Mouse (Mus musculus): ENCODE measurements around the gene Polr1c.

Polr1c gene

DNA sequence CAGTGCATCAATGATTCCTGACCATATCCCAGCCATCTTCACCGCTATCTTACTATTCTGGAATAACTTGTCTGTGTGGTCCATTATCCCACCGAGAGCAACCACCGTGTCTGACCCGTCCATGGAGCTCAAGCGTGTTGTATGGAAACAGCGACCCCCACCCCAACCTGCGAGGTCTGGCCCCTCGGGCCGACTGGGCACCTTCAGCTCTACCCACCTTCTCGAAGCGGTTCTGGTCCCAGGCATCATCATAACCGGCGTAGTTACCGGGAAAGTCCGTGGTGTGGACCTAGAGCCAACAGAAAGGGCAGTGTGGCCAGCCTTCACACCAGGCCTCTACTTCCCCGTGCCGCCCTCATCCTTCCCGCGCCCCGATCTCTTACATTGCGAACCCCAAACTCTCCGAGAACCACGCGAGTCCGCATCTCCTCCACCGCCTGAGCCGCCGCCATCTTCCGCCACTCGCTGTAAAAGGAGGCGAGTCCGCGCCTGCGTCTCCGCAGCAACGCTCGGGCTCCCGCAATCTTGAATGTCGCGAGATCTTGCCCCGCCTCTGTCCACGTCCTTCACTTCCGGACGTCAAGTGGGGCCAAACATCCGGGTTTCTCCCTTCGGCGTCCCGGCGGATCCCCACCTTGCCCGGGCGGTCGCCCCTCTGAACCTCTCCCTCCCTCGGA, at the start of gene Polr1c, which contains the start of gene Yipf3:
Gene Polr1c, minus strand, starts transcription at position 543 of the 677 bp plus-strand sequence.
Gene Yipf3, plus strand, starts transcription at position 569 of the 677 bp plus-strand sequence.
- DNase-seq (ENCODE audit: low spot score in 2 of 2) = peak; percentile 95 to 96

DNA sequence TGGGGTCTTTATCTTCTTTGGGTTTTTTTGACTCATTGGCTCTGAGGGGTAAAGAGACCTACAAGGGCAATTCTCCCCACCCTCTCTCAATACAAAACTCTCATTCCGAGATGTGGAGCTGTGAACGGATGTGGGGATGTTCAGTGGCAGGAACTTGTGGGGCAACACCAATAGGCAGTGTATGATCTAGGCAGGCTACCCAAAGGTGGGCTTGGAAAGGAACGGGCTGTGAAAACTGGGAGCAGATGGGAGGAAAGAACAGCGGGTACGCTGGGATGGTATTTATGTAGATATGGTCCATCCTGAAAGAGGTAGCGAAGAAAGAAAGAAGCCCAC, 49.1 kb upstream of the Polr1c start:
- no peak for DNase-seq (ENCODE audit: low spot score in 2 of 2)

DNA sequence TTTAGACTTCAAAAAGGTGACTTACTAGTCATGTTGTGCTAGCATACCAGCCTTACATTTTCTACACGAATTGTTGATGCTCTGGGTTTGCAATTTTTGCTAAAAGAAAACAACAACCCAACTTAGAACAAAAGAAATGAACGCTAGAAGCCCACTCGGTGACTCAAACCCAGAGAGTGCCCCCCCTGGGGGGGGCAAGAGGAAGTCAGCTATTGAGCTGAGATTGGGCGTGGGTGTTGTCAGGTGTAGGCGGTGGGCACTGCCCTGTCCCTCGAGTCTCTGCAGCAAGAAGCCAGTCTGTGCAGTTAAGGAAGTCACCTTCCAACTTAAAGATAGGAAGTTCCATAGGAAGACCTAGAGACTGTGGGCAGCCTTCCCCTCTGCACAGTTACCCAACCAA, 48.7 kb upstream of the Polr1c start:
- DNase-seq (ENCODE audit: low spot score in 2 of 2) = no peak

DNA sequence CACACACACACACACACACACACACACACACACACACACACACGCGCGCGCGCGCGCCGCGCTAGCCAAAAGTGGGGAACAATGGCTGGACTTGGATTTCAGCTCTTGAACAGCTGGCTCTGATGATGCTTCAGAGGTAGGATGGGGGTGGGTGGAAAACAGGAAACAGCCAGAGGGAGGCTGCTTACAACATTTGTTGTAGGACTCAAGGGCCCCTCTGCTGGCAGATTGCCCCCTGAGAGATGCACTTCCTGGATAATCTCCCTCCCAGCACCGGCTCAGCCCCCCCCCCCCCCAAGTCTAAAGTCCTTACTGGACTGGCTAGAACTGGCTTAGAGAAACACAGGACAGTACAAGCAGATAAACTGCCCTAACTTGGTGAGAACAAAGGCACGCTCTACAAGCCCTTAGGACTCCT, 39.8 kb upstream of the Polr1c start:
- peak; percentile 68 to 86 for DNase-seq (ENCODE audit: low spot score in 2 of 2)

DNA sequence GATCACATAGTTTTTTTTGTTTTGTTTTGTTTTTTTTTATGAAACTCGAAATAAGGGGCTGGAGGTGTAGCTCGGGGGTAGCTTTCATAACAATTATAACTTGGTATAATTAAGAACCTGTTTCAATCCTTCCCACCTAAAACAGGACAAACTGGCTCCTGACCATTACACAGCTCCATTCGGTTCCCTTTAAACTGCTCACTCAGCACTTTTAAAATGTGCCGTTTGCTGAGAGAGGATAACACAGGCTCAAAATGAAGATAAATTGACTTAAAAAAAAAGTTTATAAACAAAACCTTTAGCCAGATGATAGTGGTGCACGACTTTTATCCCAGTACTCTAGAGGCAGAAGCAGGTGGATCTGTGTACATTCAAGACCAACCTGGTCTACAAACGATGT, 37.6 kb upstream of the Polr1c start:
- no peak for DNase-seq (ENCODE audit: low spot score in 2 of 2)

DNA sequence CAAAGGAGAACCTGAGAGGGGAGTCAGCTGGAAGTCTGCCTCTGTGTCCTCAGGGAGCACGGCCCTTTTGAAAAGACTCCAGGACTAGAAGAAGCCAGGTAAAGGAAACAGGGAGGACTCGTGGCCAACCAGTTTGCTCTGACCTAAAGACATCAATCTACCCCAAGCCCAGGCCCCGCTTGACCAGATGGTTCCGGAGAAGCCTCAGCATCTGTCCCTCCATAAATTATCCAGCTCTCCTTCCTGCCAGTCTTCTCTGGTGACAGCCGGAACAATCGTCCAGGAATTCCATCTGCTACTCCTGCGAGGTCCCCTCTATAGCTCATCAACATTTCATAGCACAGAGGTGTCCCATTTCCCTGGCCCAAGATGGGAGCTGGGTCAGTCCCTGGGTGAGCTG, 36.8 kb upstream of the Polr1c start:
- DNase-seq (ENCODE audit: low spot score in 2 of 2) = no peak

DNA sequence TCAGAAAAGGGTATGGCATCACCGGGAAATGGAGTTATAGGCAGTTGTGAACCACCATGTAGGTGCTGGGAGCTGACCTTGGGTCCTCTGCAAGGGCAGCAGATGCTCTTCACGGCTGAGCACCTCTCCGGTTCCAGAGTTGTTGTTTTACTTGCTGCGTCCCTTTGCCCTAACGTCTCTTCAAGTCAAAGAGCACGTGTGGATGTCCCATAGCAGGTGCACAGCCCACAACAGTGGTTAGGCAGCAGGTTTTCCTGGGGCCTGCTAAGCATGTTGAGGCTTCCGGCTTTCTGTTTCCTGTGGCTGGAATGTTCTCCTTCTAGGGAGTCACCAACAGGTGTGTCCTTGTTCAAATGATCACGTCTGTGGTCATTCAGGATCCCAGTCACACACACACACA, 36.1 kb upstream of the Polr1c start:
- no peak for DNase-seq (ENCODE audit: low spot score in 2 of 2)

DNA sequence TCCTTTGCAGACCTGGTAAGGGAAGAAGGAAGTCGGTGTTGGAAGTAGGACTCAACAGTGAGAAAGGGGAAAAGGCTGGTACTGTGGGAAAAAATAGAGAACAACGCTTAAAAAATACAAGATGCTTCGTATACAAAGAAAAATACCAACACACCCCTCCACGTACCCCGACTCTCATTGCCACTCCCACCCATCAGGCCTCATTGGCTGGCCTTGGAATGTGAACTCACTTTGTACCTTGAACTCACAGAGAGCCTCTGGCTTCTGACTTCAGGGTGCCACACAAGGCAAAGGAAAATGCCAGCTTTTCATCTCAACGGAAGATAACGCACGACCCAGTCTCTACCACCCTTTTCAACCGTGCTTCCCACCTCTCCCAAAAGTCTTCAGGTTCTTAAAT, 35.3 kb upstream of the Polr1c start:
- DNase-seq (ENCODE audit: low spot score in 2 of 2) = no peak

DNA sequence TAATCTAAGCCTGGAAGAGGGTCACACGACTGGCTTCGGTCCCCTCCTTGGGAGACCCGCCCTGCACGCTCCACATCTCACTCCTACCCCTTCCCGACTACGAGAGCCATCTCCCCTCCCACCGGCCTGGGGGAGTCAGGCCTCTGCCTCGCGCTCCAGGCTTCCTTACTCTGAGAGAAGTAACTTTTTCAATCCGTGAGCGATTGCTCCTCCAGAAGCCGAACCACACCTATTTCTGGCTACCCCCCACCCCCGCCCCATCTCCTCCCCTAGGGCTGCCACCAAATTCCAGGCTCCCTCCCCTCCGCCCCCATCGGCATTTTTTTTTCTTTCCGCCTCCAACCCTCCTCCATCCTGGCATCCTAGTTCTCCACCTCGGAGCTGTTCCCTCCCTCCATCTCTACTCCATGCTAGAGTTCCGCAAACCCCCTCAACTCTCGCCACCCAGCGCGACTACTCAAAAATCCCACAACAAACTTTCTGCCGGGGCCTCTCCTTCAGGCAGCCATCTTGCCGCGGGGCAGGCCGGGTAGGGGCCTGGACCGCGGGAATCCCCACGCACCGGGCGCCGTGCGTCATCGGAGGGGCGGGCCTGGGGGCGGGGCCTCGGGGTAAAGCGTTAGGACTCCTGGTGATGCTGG, 34.7 kb upstream of the Polr1c start, which contains the start of gene Tjap1:
Gene Tjap1, minus strand, starts transcription at position 544 of the 641 bp plus-strand sequence.
- peak; percentile 82 to 84 for DNase-seq (ENCODE audit: low spot score in 2 of 2)

DNA sequence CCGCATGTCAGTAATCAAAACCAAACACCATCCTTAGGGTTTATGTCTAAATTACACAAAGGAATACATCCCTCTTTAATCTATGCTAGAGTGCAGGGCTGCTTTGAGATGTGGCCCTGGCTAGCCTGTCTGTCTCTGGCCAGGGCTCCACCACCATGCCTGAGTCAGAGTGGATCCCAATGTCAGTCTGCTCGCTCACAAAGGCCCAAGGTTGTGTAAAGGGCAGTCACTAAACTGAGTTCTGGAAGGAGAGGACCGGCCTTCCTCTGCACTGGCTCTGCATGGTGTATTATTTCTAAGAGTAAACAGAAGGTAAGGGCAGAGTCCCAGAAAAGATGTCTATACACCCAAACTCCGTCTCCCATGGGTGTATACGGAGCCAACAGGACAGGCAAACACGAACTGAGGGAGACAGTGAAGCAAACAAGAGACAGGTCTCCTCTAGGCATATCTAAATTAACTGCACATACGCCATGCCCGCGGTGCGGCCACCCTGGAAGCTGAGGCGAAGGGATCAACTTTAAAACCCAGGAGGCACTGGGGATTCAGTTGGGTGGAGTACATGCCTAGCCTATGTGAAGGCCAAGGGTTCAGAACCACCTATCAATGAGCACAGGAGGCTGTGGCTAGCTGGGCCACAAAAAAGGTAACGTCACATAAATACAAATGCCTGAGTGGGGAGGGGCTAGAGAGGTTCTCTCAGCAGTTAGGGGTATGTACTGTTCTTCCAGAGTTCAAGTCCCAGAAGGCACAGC, 30.3 kb upstream of the Polr1c start:
- DNase-seq (ENCODE audit: low spot score in 2 of 2) = no peak

DNA sequence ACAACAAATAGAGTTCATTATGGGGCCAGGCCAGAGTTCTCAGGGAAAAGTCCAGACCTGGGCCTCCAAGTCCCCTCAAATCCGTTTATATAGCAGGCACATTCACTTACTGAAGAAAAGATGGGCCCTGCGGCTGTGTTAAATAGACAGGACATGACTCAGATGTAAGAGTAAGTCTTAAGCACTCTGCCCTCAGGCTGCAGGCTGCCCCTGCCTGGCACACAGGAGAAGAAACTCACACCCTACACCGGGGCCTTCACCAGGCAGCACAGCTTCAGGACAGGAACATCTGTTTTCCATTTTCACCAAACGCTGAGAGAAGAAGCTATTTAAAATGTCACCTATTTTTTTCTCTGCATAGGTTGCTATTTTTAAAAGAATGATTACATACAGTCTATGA, 29.7 kb upstream of the Polr1c start:
- DNase-seq (ENCODE audit: low spot score in 2 of 2) = no peak

DNA sequence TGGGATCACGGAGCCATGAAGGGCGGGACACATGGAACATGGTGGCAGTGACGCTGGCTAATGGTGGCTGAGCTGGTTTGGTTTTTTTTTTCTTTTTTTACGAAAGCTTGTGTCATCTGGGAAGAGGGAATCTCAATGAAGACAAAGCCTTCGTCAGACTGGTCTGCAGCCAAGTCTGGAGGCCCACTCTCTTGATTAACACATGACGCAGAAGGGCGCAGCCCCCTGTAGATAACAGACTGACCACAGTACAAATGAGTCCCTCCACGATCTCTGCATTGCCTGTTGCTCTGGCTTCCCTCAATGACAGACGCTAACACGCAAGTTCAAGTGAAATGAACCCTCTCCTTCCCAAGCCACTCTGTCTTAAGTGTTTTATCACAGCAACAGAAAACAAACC, 27.7 kb upstream of the Polr1c start:
- no peak for DNase-seq (ENCODE audit: low spot score in 2 of 2)

DNA sequence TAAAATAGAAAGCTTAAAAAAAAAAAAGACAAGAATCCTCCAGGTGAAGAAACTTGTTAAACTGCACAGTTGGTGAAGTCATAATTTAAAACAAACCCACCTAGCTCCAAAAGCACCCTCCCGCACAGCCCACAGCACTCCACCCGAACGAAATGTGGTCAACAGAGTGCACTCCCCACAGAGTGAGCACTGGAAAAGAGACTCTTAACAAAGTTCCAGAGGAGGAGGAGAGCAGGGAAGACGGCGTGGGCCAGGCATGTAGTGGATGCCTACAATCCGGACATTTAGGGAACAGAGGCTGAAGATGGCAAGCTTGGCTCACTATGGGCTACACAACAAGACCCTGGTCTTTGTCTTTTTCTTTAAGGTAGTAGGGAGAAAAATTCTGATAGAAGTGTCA, 27.2 kb upstream of the Polr1c start:
- DNase-seq (ENCODE audit: low spot score in 2 of 2) = no peak

DNA sequence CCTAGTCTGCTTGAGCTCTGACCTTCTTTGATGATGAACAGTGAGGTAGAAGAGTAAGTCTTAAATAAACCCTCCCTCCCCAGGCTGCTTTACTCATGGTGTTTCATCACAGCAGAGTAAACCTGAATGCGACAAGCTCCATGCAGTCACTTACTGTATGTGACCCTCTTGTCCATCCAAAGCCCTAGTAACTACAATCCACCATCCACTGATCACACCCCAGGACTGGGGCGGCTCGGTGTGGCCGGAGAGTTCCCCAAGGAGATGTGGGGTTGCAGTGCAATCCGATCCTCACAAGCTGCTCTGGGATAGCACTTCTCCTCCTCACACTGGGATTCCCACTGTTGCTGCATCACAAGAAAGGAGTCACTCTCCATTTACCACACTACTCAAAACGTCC, 26.6 kb upstream of the Polr1c start:
- no peak for DNase-seq (ENCODE audit: low spot score in 2 of 2)

DNA sequence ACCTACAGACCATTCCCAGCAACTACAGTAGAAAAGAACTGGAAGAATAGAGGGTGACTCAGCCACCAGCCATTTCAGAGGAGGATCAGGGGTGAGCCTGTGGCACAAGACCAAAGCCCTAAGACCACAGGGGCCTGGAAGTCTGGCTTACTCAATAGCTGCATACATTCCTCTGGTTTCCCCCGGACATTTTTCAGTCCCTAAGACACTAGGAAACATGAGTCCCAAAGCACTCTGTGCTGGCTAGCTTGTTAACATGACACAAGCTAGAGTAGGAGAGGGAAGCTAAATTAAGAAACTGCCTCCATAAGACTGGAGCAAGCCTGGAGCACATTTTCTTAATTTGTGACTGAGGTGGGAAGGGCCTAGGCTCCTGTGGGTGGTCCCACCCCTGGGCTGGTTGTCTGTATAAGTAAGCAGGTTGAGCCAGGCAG, 26.0 kb upstream of the Polr1c start:
- DNase-seq (ENCODE audit: low spot score in 2 of 2) = no peak

DNA sequence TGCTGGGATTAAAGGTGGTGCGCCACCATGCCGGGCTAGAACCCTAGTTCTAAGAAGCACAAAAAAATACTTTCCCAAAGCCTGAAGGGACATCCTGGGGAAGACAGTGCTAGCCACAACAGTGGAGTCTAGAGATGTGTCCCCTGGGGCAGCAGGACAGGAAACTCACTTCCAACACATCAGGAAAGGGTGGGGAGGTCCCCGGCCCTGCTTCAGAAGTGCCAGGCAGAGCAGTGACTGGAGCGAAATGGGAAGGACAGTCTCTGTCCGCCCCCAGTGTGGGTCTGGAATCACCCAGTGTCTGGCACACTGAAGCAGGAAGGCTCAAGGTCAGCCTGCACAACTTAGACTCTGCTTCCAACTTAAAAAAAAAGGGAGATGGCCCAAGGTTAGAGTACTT, 24.8 kb upstream of the Polr1c start:
- DNase-seq (ENCODE audit: low spot score in 2 of 2) = peak; percentile 47 to 77

DNA sequence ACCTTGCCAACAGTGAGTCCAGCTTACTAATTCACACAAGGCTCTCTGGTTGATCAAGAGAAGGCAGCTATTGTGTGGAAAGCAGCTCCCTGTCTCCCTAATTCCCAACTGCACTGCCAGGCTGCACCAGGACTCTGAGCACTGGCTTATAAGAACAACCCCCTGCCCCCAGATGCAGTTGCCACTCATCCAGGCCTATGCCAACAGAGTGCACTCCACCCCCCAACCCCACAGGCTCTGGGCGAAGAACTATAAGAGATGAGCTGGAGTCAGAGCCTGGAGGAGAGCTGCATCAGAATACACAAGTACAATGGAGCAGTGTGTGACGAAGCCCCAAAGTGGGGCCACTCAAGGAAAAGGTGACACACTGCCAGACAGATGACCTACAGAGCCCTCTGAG, 24.2 kb upstream of the Polr1c start:
- no peak for DNase-seq (ENCODE audit: low spot score in 2 of 2)

DNA sequence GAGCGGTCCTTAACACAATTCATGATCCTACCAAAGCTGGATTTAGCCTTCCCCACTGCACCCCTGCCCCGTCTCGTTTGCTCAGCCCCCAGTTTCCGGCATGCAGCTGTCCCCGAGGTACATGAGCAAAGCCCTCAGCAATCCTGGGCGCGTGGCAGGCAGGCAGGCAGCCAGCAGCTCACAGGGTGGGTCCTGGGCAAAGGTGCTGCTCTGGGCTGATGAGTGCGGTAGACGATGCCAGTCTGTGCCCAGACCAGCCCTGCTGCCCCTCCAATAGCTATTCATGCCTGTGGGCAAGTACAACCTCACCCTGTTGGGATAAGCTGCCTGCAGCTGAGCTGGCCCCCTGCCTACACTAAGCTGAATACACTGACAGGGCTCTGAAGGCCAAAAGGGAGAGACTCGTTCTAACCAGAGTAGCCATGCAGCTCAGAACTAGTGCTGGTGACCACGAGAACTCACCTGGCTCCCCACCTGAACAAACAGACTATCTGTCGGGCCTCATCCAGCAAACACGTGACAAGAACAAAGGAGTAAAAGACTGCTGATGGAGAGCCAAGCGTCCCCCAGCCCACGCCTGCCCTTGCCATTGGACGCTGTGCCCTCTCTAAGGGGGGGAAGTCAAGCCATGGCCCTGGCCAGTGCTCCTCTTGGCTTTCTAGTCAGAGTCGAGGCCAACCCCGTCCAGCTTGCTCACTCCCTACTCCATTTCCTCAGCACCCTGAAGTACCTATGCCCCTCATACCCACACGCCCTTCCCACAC, 22.1 kb upstream of the Polr1c start:
- DNase-seq (ENCODE audit: low spot score in 2 of 2) = peak; percentile 61 to 65

DNA sequence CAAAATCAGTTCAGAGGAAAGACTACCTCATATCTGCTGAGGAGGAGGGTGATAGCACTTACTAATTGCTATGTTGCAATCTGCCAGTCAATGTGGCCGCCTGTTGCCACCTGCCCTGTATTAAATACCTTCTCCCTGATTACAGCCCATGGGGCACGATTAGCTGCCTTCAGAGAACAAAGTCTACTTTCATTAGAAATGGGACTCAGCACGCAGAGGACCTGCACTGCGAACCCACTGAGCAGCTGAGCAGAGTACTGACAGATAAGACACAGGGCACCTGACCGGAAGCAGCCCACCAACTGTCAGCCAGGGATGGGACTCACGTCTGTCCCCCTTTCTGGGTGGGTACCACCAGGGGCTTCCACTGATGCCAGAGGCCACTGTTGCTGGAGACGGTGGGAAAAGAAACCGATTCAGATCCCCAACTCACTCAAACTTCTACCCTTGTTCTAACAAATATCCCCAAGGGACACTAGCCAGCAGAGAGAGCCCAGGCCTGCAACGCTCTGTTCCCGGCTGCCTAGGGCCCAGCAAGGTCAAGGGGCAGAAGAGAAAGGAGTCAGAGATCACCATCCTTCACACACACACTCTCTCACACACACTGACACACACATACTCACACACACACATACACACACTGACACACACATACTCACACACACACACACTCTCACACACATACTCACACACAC, 20.3 kb upstream of the Polr1c start:
- no peak for DNase-seq (ENCODE audit: low spot score in 2 of 2)

DNA sequence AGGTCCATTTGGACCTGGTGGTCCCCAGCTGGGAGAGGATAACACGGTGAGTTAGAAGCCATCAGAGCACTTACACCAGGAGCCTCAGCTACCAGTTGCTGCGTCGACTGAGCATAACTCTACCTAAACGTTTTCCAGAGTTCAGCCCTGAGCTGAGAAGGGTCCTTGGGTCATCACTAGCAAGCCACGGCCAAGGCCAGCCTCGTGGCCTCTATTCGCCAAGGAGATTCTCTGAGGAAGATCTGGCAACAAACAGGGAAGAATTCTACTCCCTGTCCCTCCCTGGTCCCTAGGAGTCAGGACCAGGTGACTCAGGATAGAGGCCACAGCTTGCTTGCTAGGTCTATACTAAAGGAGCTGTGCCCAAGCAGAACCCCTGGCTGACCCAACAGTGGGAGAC, 19.7 kb upstream of the Polr1c start:
- no peak for DNase-seq (ENCODE audit: low spot score in 2 of 2)

DNA sequence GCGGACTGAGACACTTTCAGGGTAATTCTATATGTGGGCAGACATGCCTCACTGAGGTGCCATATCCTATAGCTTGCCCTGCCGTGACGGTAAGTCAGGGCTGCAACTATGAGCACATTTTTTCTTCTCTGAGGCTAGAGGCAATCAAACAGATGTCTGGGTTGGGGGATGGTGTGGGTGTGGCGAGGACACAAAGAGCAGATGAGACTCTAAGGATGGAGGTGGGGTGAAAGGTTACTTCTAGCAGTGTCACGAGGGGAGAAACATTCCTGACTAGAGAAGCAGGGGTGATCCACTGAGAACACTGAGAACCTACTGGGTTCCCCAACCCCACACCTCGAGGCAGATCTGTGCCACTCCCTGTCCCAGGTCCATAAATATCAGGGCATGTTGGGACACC, 19.1 kb upstream of the Polr1c start:
- DNase-seq (ENCODE audit: low spot score in 2 of 2) = no peak

Data from heart, adult 9 months (tissue).